Mouse (Mus musculus) testis, adult 2 months (tissue): Measurements from ENCODE around the gene Cd80.

Experiments used
- CTCF ChIP-seq: fragments of 200-500 bp; IDR thresholded peaks from 2 replicates; pipeline ENCODE4 v1.5.1; 2012; ENCODE audit warnings: low read depth, mild to moderate bottlenecking, inconsistent platforms, low read length, moderate library complexity; ENCODE audit not compliant: control insufficient read depth, insufficient read depth, insufficient replicate concordance
- POLR2A ChIP-seq: fragments of 200-500 bp; IDR thresholded peaks from 2 replicates; pipeline ENCODE4 v1.6.1; 2012; ENCODE audit warnings: low read depth, mild to moderate bottlenecking, inconsistent platforms, low read length, moderate library complexity; ENCODE audit not compliant: control insufficient read depth

GRCm38 (mm10) chr16:38483582-38484309 lies 28.4 kb downstream of the Cd80 start:
- TF ChIP-seq CTCF (no peak), POLR2A (no peak)
